Mouse (Mus musculus): Measurements from ENCODE around the gene Sox5. TPM values are rescaled to one million over a fixed set of nuclear protein-coding genes. Genes with fewer than 3 reads are reported as not detected.

The Sox5 gene
- 61.5 and 65.1 TPM in 2 replicates for polyA plus RNA-seq (2014; fragmentation: Nextera tagmentation; extraction: Ambion mirVana)

GRCm38 (mm10) chr6:144781431-144782030 lies at the start of gene Sox5:
Sox5 (minus strand) TSS chr6:144781977.
- DNase-seq (ENCODE audit: low spot score) = peak; percentile 83
- no peaks in the 10 kb centered on the region for H3K36me3 ChIP-seq (ENCODE audit: control insufficient read depth, insufficient read depth, low read length)
- peaks cover 4% of the 10 kb centered on the region for H3K4me1 ChIP-seq (replicated peaks; ENCODE audit: control insufficient read depth, insufficient read depth, low read length)
- WGBS = under 1% methylated on average over 35 of the region's 47 CpGs
- H3K27ac ChIP-seq (ENCODE audit: low read depth, low read length) = no peak within 1 kb of the TSS
- peak within 1 kb of the TSS; percentile 73 for H3K9ac ChIP-seq (ENCODE audit: low read length)
- H3K4me2 ChIP-seq (ENCODE audit: low read depth, low read length, severe bottlenecking) = peak within 1 kb of the TSS; percentile 96
- ATAC-seq (replicated peaks; ENCODE audit: low FRiP score) = peak; percentile 78
- H3K27me3 ChIP-seq (ENCODE audit: control insufficient read depth, insufficient read depth, low read length) = peaks cover 2% of the 10 kb centered on the region; the same call in 1 of the 2 replicates
- no peaks in the 10 kb centered on the region for H3K9me3 ChIP-seq (ENCODE audit: control insufficient read depth, low read length)
- H3K4me3 ChIP-seq (ENCODE audit: low read depth, low read length) = peak within 1 kb of the TSS; percentile 76

- Histone ChIP-seq H3K4me2 (ENCODE audit: low read depth, low read length, severe bottlenecking) (no peak overlapping the region), H3K27ac (ENCODE audit: low read depth, low read length) (no peak overlapping the region), H3K9ac (ENCODE audit: low read length) (no peak overlapping the region), H3K9me3 (ENCODE audit: control insufficient read depth, low read length) (no peaks in the 10 kb centered on the region), H3K4me3 (ENCODE audit: low read depth, low read length) (no peak overlapping the region), H3K27me3 (ENCODE audit: control insufficient read depth, insufficient read depth, low read length) (no peaks in the 10 kb centered on the region), H3K36me3 (ENCODE audit: control insufficient read depth, insufficient read depth, low read length) (no peaks in the 10 kb centered on the region), H3K4me1 (replicated peaks; ENCODE audit: control insufficient read depth, insufficient read depth, low read length) (no peaks in the 10 kb centered on the region)
- DNase-seq (ENCODE audit: low spot score) (no peak), ATAC-seq (replicated peaks; ENCODE audit: low FRiP score) (no peak)
- 94% methylated on average over 6 of the region's 6 CpGs for WGBS
Observed at GRCm38 (mm10) chr6:144825018-144825602, 43.3 kb upstream of the Sox5 start.

- Histone ChIP-seq H3K27me3 (ENCODE audit: control insufficient read depth, insufficient read depth, low read length) (no peaks in the 10 kb centered on the region), H3K4me3 (ENCODE audit: low read depth, low read length) (no peak overlapping the region), H3K4me2 (ENCODE audit: low read depth, low read length, severe bottlenecking) (no peak overlapping the region), H3K4me1 (replicated peaks; ENCODE audit: control insufficient read depth, insufficient read depth, low read length) (no peaks in the 10 kb centered on the region), H3K9me3 (ENCODE audit: control insufficient read depth, low read length) (no peaks in the 10 kb centered on the region), H3K27ac (ENCODE audit: low read depth, low read length) (no peak overlapping the region), H3K36me3 (ENCODE audit: control insufficient read depth, insufficient read depth, low read length) (no peaks in the 10 kb centered on the region), H3K9ac (ENCODE audit: low read length) (no peak overlapping the region)
- WGBS = 73% methylated on average over 12 of the region's 12 CpGs
- DNase-seq (ENCODE audit: low spot score) (peak; percentile 40), ATAC-seq (replicated peaks; ENCODE audit: low FRiP score) (no peak)
Observed at GRCm38 (mm10) chr6:144824153-144824552, 42.4 kb upstream of the Sox5 start.

GRCm38 (mm10) chr6:144822594-144822993 lies 40.8 kb upstream of the Sox5 start:
- Histone ChIP-seq H3K4me3 (ENCODE audit: low read depth, low read length) (no peak overlapping the region), H3K27me3 (ENCODE audit: control insufficient read depth, insufficient read depth, low read length) (no peaks in the 10 kb centered on the region), H3K36me3 (ENCODE audit: control insufficient read depth, insufficient read depth, low read length) (no peaks in the 10 kb centered on the region), H3K4me2 (ENCODE audit: low read depth, low read length, severe bottlenecking) (no peak overlapping the region), H3K27ac (ENCODE audit: low read depth, low read length) (no peak overlapping the region), H3K9ac (ENCODE audit: low read length) (no peak overlapping the region), H3K4me1 (replicated peaks; ENCODE audit: control insufficient read depth, insufficient read depth, low read length) (no peaks in the 10 kb centered on the region), H3K9me3 (ENCODE audit: control insufficient read depth, low read length) (no peaks in the 10 kb centered on the region)
- DNase-seq (ENCODE audit: low spot score) = no peak
- ATAC-seq (replicated peaks; ENCODE audit: low FRiP score) = no peak
- 82% methylated on average over 14 of the region's 14 CpGs for WGBS

- H3K9me3 ChIP-seq (ENCODE audit: control insufficient read depth, low read length) = no peaks in the 10 kb centered on the region
- H3K4me1 ChIP-seq (replicated peaks; ENCODE audit: control insufficient read depth, insufficient read depth, low read length) = no peaks in the 10 kb centered on the region
- H3K4me3 ChIP-seq (ENCODE audit: low read depth, low read length) = no peak overlapping the region
- DNase-seq (ENCODE audit: low spot score) (no peak), ATAC-seq (replicated peaks; ENCODE audit: low FRiP score) (no peak)
- no peaks in the 10 kb centered on the region for H3K36me3 ChIP-seq (ENCODE audit: control insufficient read depth, insufficient read depth, low read length)
- no peak overlapping the region for H3K9ac ChIP-seq (ENCODE audit: low read length)
- no peaks in the 10 kb centered on the region for H3K27me3 ChIP-seq (ENCODE audit: control insufficient read depth, insufficient read depth, low read length)
- no peak overlapping the region for H3K4me2 ChIP-seq (ENCODE audit: low read depth, low read length, severe bottlenecking)
- no peak overlapping the region for H3K27ac ChIP-seq (ENCODE audit: low read depth, low read length)
- 94% methylated on average over 6 of the region's 6 CpGs for WGBS
Observed at GRCm38 (mm10) chr6:144821019-144821418, 39.2 kb upstream of the Sox5 start.

GRCm38 (mm10) chr6:144818016-144818415 lies 36.2 kb upstream of the Sox5 start:
- WGBS = 98% methylated on average over 4 of the region's 4 CpGs
- DNase-seq (ENCODE audit: low spot score) (no peak), ATAC-seq (replicated peaks; ENCODE audit: low FRiP score) (no peak)
- H3K4me1 ChIP-seq (replicated peaks; ENCODE audit: control insufficient read depth, insufficient read depth, low read length) = no peaks in the 10 kb centered on the region
- H3K9ac ChIP-seq (ENCODE audit: low read length) = no peak overlapping the region
- H3K4me3 ChIP-seq (ENCODE audit: low read depth, low read length) = no peak overlapping the region
- no peaks in the 10 kb centered on the region for H3K36me3 ChIP-seq (ENCODE audit: control insufficient read depth, insufficient read depth, low read length)
- no peak overlapping the region for H3K27ac ChIP-seq (ENCODE audit: low read depth, low read length)
- no peak overlapping the region for H3K4me2 ChIP-seq (ENCODE audit: low read depth, low read length, severe bottlenecking)
- no peaks in the 10 kb centered on the region for H3K27me3 ChIP-seq (ENCODE audit: control insufficient read depth, insufficient read depth, low read length)
- H3K9me3 ChIP-seq (ENCODE audit: control insufficient read depth, low read length) = no peaks in the 10 kb centered on the region

- no peak overlapping the region for H3K4me3 ChIP-seq (ENCODE audit: low read depth, low read length)
- no peaks in the 10 kb centered on the region for H3K4me1 ChIP-seq (replicated peaks; ENCODE audit: control insufficient read depth, insufficient read depth, low read length)
- H3K36me3 ChIP-seq (ENCODE audit: control insufficient read depth, insufficient read depth, low read length) = no peaks in the 10 kb centered on the region
- ATAC-seq (replicated peaks; ENCODE audit: low FRiP score) (no peak), DNase-seq (ENCODE audit: low spot score) (no peak)
- H3K27me3 ChIP-seq (ENCODE audit: control insufficient read depth, insufficient read depth, low read length) = no peaks in the 10 kb centered on the region
- no peak overlapping the region for H3K9ac ChIP-seq (ENCODE audit: low read length)
- no peak overlapping the region for H3K27ac ChIP-seq (ENCODE audit: low read depth, low read length)
- 85% methylated on average over 5 of the region's 5 CpGs for WGBS
- no peak overlapping the region for H3K4me2 ChIP-seq (ENCODE audit: low read depth, low read length, severe bottlenecking)
- no peaks in the 10 kb centered on the region for H3K9me3 ChIP-seq (ENCODE audit: control insufficient read depth, low read length)
Observed at GRCm38 (mm10) chr6:144817329-144817932, 35.7 kb upstream of the Sox5 start.

GRCm38 (mm10) chr6:144815542-144815941 lies 33.8 kb upstream of the Sox5 start:
- Histone ChIP-seq H3K4me2 (ENCODE audit: low read depth, low read length, severe bottlenecking) (no peak overlapping the region), H3K4me3 (ENCODE audit: low read depth, low read length) (no peak overlapping the region), H3K27me3 (ENCODE audit: control insufficient read depth, insufficient read depth, low read length) (no peaks in the 10 kb centered on the region), H3K9me3 (ENCODE audit: control insufficient read depth, low read length) (no peaks in the 10 kb centered on the region), H3K36me3 (ENCODE audit: control insufficient read depth, insufficient read depth, low read length) (no peaks in the 10 kb centered on the region), H3K9ac (ENCODE audit: low read length) (no peak overlapping the region), H3K4me1 (replicated peaks; ENCODE audit: control insufficient read depth, insufficient read depth, low read length) (no peaks in the 10 kb centered on the region), H3K27ac (ENCODE audit: low read depth, low read length) (no peak overlapping the region)
- WGBS = 87% methylated on average over 5 of the region's 5 CpGs
- no peak for ATAC-seq (replicated peaks; ENCODE audit: low FRiP score)
- no peak for DNase-seq (ENCODE audit: low spot score)

Measured in forebrain, embryonic 11.5 days (tissue).